Mouse (Mus musculus): ENCODE measurements around the gene Adam23. TPM values are rescaled to one million over a fixed set of nuclear protein-coding genes. Genes with fewer than 3 reads are reported as not detected.

Gene Adam23
- polyA plus RNA-seq, 1 experiment from 2014 or later, result 15.6 TPM

GRCm38 (mm10) chr1:63446047-63446704 is 485 bp downstream of the Adam23 start:
- H3K4me1 ChIP-seq, result peaks cover 23% of the 10 kb centered on the region
- no peaks in the 10 kb centered on the region; the same call in 1 of the 2 replicates for H3K36me3 ChIP-seq
- no peaks in the 10 kb centered on the region for H3K9me3 ChIP-seq (replicated peaks)
- peak overlapping the region; percentile 83 for H3K4me3 ChIP-seq (replicated peaks)
- H3K27ac ChIP-seq (replicated peaks), result peak overlapping the region; percentile 82
- peak overlapping the region; percentile 89 for H3K9ac ChIP-seq (replicated peaks)
- H3K27me3 ChIP-seq (replicated peaks), result no peaks in the 10 kb centered on the region
- WGBS, result under 1% methylated on average over 41 of the region's 68 CpGs
- H3K4me2 ChIP-seq, result peak overlapping the region; percentile 92
- ATAC-seq (ENCODE audit: low FRiP score), result peak; percentile 81

- Histone ChIP-seq H3K36me3 (no peaks in the 10 kb centered on the region; the same call in 1 of the 2 replicates), H3K27ac (replicated peaks) (no peak overlapping the region; the same call in 1 of the 2 replicates), H3K9me3 (replicated peaks) (no peaks in the 10 kb centered on the region), H3K4me1 (peaks cover 23% of the 10 kb centered on the region), H3K4me2 (peak overlapping the region; percentile 92), H3K27me3 (replicated peaks) (no peaks in the 10 kb centered on the region), H3K9ac (replicated peaks) (peak overlapping the region; percentile 89), H3K4me3 (replicated peaks) (peak overlapping the region; percentile 83)
- ATAC-seq (ENCODE audit: low FRiP score), result no peak
- WGBS, result 61% methylated on average over 2 of the region's 2 CpGs
Observed at GRCm38 (mm10) chr1:63446721-63447120, 1.0 kb downstream of the Adam23 start.

GRCm38 (mm10) chr1:63450091-63450490 is 4.4 kb downstream of the Adam23 start:
- peaks cover 20% of the 10 kb centered on the region for H3K4me1 ChIP-seq
- no peaks in the 10 kb centered on the region for H3K9me3 ChIP-seq (replicated peaks)
- 88% methylated on average over 4 of the region's 4 CpGs for WGBS
- no peak overlapping the region for H3K4me2 ChIP-seq
- no peak overlapping the region for H3K9ac ChIP-seq (replicated peaks)
- H3K27me3 ChIP-seq (replicated peaks), result no peaks in the 10 kb centered on the region
- H3K27ac ChIP-seq (replicated peaks), result no peak overlapping the region
- ATAC-seq (ENCODE audit: low FRiP score), result no peak
- H3K36me3 ChIP-seq, result no peaks in the 10 kb centered on the region; the same call in 1 of the 2 replicates
- no peak overlapping the region for H3K4me3 ChIP-seq (replicated peaks)

GRCm38 (mm10) chr1:63453332-63453887 is 7.7 kb downstream of the Adam23 start:
- no peak overlapping the region for H3K4me3 ChIP-seq (replicated peaks)
- ATAC-seq (ENCODE audit: low FRiP score), result no peak
- peaks cover 8% of the 10 kb centered on the region; the same call in 1 of the 2 replicates for H3K4me1 ChIP-seq
- H3K4me2 ChIP-seq, result no peak overlapping the region
- H3K9ac ChIP-seq (replicated peaks), result no peak overlapping the region
- no peaks in the 10 kb centered on the region; the same call in 1 of the 2 replicates for H3K36me3 ChIP-seq
- no peaks in the 10 kb centered on the region for H3K9me3 ChIP-seq (replicated peaks)
- H3K27me3 ChIP-seq (replicated peaks), result no peaks in the 10 kb centered on the region
- H3K27ac ChIP-seq (replicated peaks), result no peak overlapping the region
- 87% methylated on average over 5 of the region's 5 CpGs for WGBS

- H3K9ac ChIP-seq (replicated peaks), result no peak overlapping the region
- no peak overlapping the region for H3K4me2 ChIP-seq
- H3K27me3 ChIP-seq (replicated peaks), result no peaks in the 10 kb centered on the region
- H3K4me1 ChIP-seq, result peaks cover 5% of the 10 kb centered on the region; the same call in 1 of the 2 replicates
- WGBS, result 58% methylated on average over 8 of the region's 8 CpGs
- no peak overlapping the region for H3K27ac ChIP-seq (replicated peaks)
- no peaks in the 10 kb centered on the region for H3K9me3 ChIP-seq (replicated peaks)
- H3K4me3 ChIP-seq (replicated peaks), result no peak overlapping the region
- H3K36me3 ChIP-seq, result no peaks in the 10 kb centered on the region
- ATAC-seq (ENCODE audit: low FRiP score), result no peak
Observed at GRCm38 (mm10) chr1:63457801-63458519, 12.3 kb downstream of the Adam23 start.

GRCm38 (mm10) chr1:63459151-63459550 is 13.5 kb downstream of the Adam23 start:
- 54% methylated on average over 3 of the region's 3 CpGs for WGBS
- H3K27me3 ChIP-seq (replicated peaks), result no peaks in the 10 kb centered on the region

DNA sequence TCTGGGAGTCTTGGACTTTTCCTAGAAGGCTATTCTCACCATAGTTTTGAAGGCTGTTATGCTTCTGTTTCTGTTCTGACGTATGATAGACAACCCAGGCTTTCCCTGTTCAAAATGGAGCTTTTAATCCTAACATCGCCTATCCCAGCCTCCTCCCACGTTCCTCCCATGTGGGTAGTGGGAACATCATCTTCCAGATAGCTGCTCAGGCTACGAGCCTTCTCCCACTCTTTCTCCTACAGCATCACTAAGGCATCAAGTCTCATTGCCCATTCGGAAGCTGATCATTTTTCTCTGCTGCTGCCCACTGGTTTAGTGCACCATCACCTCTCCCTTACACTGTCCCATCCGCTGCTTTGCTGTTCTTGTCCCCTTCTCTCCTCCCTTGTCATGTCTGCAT is 14.2 kb downstream of the Adam23 start:
- Histone ChIP-seq H3K27me3 (replicated peaks) (no peaks in the 10 kb centered on the region), H3K4me1 (peaks cover 5% of the 10 kb centered on the region; the same call in 1 of the 2 replicates), H3K36me3 (no peaks in the 10 kb centered on the region), H3K9me3 (replicated peaks) (no peaks in the 10 kb centered on the region), H3K4me3 (replicated peaks) (no peak overlapping the region), H3K4me2 (no peak overlapping the region), H3K9ac (replicated peaks) (no peak overlapping the region), H3K27ac (replicated peaks) (no peak overlapping the region)
- no peak for ATAC-seq (ENCODE audit: low FRiP score)
- WGBS, result 82% methylated on average over 6 of the region's 6 CpGs

More at GRCm38 (mm10) chr1:63459151-63459550, 13.5 kb downstream of the Adam23 start:
- Histone ChIP-seq H3K9me3 (replicated peaks) (no peaks in the 10 kb centered on the region), H3K4me2 (no peak overlapping the region), H3K4me3 (replicated peaks) (no peak overlapping the region), H3K4me1 (peaks cover 5% of the 10 kb centered on the region; the same call in 1 of the 2 replicates), H3K9ac (replicated peaks) (no peak overlapping the region), H3K36me3 (no peaks in the 10 kb centered on the region), H3K27ac (replicated peaks) (no peak overlapping the region)
- ATAC-seq (ENCODE audit: low FRiP score), result no peak

DNA sequence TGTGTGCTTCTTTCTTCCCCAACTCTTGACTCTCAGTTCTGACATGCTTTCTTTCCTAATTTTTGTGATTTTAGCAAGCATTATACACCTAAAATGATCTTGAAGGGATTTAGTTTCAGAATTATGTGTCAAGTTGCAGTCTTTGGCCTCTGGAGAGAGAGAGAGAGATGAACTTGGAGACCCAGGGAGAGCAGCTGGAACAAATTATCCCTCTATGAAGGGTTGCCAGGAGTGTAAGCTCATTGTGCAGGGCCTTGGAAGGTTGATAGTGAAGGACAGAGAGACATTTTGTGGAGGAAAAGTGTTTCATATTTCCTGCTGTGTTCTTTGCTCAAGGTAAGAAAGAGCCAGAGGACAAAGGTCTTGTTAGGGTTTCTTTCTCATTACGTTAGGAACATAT is 18.8 kb downstream of the Adam23 start:
- no peak overlapping the region for H3K27ac ChIP-seq (replicated peaks)
- 85% methylated on average over 1 of the region's 1 CpGs for WGBS
- ATAC-seq (ENCODE audit: low FRiP score), result no peak
- no peak overlapping the region for H3K4me2 ChIP-seq
- H3K36me3 ChIP-seq, result no peaks in the 10 kb centered on the region
- no peak overlapping the region for H3K4me3 ChIP-seq (replicated peaks)
- H3K4me1 ChIP-seq, result no peaks in the 10 kb centered on the region
- no peak overlapping the region for H3K9ac ChIP-seq (replicated peaks)
- no peaks in the 10 kb centered on the region for H3K9me3 ChIP-seq (replicated peaks)
- no peaks in the 10 kb centered on the region for H3K27me3 ChIP-seq (replicated peaks)

DNA sequence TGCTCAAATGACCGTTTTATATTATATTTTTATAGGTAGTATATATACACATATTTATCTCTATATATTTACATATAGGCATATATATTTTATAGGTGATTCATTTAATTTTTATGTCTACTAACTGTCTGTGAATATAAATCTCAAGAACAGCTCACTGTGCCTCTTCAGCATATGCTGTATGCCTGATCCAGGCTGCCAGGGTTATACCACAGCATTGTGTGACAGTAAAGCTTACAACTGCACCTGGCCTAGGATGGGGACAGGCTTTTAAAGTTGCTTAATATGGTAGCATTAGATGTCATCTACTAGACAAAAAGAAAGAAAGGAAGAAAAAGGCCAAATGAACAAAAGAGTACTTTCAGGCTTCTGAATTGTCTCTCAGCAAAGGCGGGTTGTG is 27.6 kb downstream of the Adam23 start:
- no peak overlapping the region for H3K27ac ChIP-seq (replicated peaks)
- no peaks in the 10 kb centered on the region for H3K9me3 ChIP-seq (replicated peaks)
- WGBS, result 55% methylated on average over 2 of the region's 2 CpGs
- H3K9ac ChIP-seq (replicated peaks), result no peak overlapping the region
- H3K4me2 ChIP-seq, result no peak overlapping the region
- H3K27me3 ChIP-seq (replicated peaks), result no peaks in the 10 kb centered on the region
- ATAC-seq (ENCODE audit: low FRiP score), result no peak
- H3K4me1 ChIP-seq, result peaks cover 10% of the 10 kb centered on the region; the same call in 1 of the 2 replicates
- H3K36me3 ChIP-seq, result no peaks in the 10 kb centered on the region
- no peak overlapping the region for H3K4me3 ChIP-seq (replicated peaks)

DNA sequence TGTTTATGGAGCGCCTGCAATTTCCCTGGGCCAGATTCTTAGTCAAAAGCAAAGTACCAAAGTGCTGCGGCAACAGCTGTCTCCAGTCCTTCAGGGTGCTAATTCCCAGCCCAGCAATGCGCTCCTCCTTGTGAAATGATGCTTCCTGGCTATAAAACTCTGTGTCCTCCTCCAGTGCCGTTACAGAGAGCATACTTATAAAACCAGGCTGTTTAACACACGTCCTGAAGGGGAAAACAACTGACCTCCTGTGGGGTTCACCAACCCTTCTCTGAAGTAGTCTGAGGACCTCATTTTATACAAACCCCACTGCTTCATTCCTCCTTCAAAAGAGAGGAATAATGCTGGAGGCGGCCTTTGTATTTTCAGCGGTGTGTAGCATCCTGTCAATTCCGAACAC is 28.0 kb downstream of the Adam23 start:
- H3K9ac ChIP-seq (replicated peaks), result no peak overlapping the region
- peak; percentile 26; the same call in 1 of the 2 replicates for ATAC-seq (ENCODE audit: low FRiP score)
- WGBS, result 8% methylated on average over 8 of the region's 8 CpGs
- H3K27me3 ChIP-seq (replicated peaks), result no peaks in the 10 kb centered on the region
- H3K9me3 ChIP-seq (replicated peaks), result no peaks in the 10 kb centered on the region
- peaks cover 10% of the 10 kb centered on the region; the same call in 1 of the 2 replicates for H3K4me1 ChIP-seq
- H3K4me3 ChIP-seq (replicated peaks), result no peak overlapping the region
- H3K4me2 ChIP-seq, result no peak overlapping the region
- H3K36me3 ChIP-seq, result no peaks in the 10 kb centered on the region
- H3K27ac ChIP-seq (replicated peaks), result no peak overlapping the region

- Histone ChIP-seq H3K9ac (replicated peaks) (no peak overlapping the region), H3K27me3 (replicated peaks) (no peaks in the 10 kb centered on the region), H3K4me3 (replicated peaks) (no peak overlapping the region), H3K27ac (replicated peaks) (no peak overlapping the region), H3K4me2 (no peak overlapping the region), H3K4me1 (0 out of 2 replicates have a peak, but pooled peaks cover under 1% of the 10 kb centered on the region), H3K9me3 (replicated peaks) (no peaks in the 10 kb centered on the region), H3K36me3 (0 out of 2 replicates have a peak, but pooled peaks cover 3% of the 10 kb centered on the region)
- no peak for ATAC-seq (ENCODE audit: low FRiP score)
- WGBS, result 88% methylated on average over 5 of the region's 5 CpGs
Observed at GRCm38 (mm10) chr1:63478946-63479345, 33.3 kb downstream of the Adam23 start.

All from neural tube, embryonic 15.5 days (tissue).